Mouse (Mus musculus) heart, postnatal 0 days (tissue): ENCODE results near the gene Foxd2. TPM values are rescaled to one million over a fixed set of nuclear protein-coding genes. Genes with fewer than 3 reads are reported as not detected.

Source experiments
- ATAC-seq: fragments of 200-750 bp; cut with Nextera tagmentation; 2 replicates; pipeline ENCODE4 v1.8.0; 2017; ENCODE audit warnings: low read depth, moderate number of reproducible peaks, moderate library complexity; ENCODE audit not compliant: insufficient read depth
- DNase-seq: peaks from one replicate; pipeline ENCODE4 v3.0.0-alpha.2; 2016; ENCODE audit warnings: low spot score
- H3K27ac ChIP-seq: fragments of 300-500 bp; sonication (generic); 2 replicates; pipeline ENCODE4 v1.5.1; 2014; ENCODE audit warnings: low read depth, mild to moderate bottlenecking
- H3K27me3 ChIP-seq: fragments of 300-500 bp; sonication (generic); 2 replicates; pipeline ENCODE4 v1.6.1; 2014; ENCODE audit warnings: low read length, mixed read lengths; ENCODE audit not compliant: control insufficient read depth, insufficient read depth
- H3K36me3 ChIP-seq: fragments of 300-500 bp; sonication (generic); replicated peaks from 2 replicates; pipeline ENCODE4 v1.6.1; 2014; ENCODE audit warnings: low read length, mixed read lengths; ENCODE audit not compliant: control insufficient read depth, insufficient read depth
- H3K4me1 ChIP-seq: fragments of 300-500 bp; sonication (generic); 2 replicates; pipeline ENCODE4 v1.6.1; 2014; ENCODE audit warnings: antibody characterized with exemption; ENCODE audit not compliant: control insufficient read depth, insufficient read depth
- H3K4me2 ChIP-seq: fragments of 300-500 bp; sonication (generic); 2 replicates; pipeline ENCODE4 v1.6.1; 2014; ENCODE audit warnings: low read depth, mild to moderate bottlenecking, low read length, moderate library complexity
- H3K4me3 ChIP-seq: fragments of 300-500 bp; sonication (generic); 2 replicates; pipeline ENCODE4 v1.5.1; 2014; ENCODE audit warnings: low read depth, low read length
- H3K9ac ChIP-seq: fragments of 300-500 bp; sonication (generic); replicated peaks from 2 replicates; pipeline ENCODE4 v1.6.1; 2014; ENCODE audit warnings: low read depth, low read length, mixed read lengths
- H3K9me3 ChIP-seq: fragments of 300-500 bp; sonication (generic); replicated peaks from 2 replicates; pipeline ENCODE4 v1.6.1; 2016; ENCODE audit warnings: low read length; ENCODE audit not compliant: control insufficient read depth
- CTCF ChIP-seq: IDR thresholded peaks from 2 replicates; pipeline ENCODE4 v1.5.1; 2016; ENCODE audit warnings: antibody characterized with exemption, control low read depth, low read depth
- EP300 ChIP-seq: IDR thresholded peaks from 2 replicates; pipeline ENCODE4 v1.6.1; 2016; ENCODE audit warnings: antibody characterized with exemption, low read depth
- WGBS: fragments of 180-500 bp; shearing (Covaris S2); extraction: QIAGEN DNeasy Blood & Tissue Kit; methylation state at CpG from one replicate; pipeline ENCODE4 v1.1.7; 2014; 5-methylcytosine and 5-hydroxymethylcytosine counted together
- polyA plus RNA-seq: library from polyadenylated mRNA; unstranded; fragments of >200 nt; fragmentation: Nextera tagmentation; extraction: Ambion mirVana; gene quantifications from 2 replicates; pipeline ENCODE4 v1.2.1, GENCODE M21; 2015
- total RNA-seq: library from RNA; depleted of rRNA; stranded (reverse); fragments of >200 nt; gene quantifications from 2 replicates; pipeline ENCODE4 v1.2.3, GENCODE M21; 2014; ENCODE audit warnings: low replicate concordance

The Foxd2 gene
- total and polyA plus RNA-seq, 2 experiments from 2014 or later: 0.04 TPM; not detected in 1

GRCm38 (mm10) chr4:114938248-114938647 lies 29.6 kb upstream of the Foxd2 start:
- H3K36me3 ChIP-seq: no peaks in the 10 kb centered on the region
- 0 out of 2 replicates have a peak, but pooled peaks cover 9% of the 10 kb centered on the region for H3K27me3 ChIP-seq
- no peaks in the 10 kb centered on the region for H3K9me3 ChIP-seq
- ATAC-seq: no peak
- H3K4me1 ChIP-seq: no peaks in the 10 kb centered on the region
- no peak overlapping the region for H3K9ac ChIP-seq
- no peak overlapping the region for H3K27ac ChIP-seq
- TF ChIP-seq EP300 (no peak), CTCF (no peak)
- no peak overlapping the region for H3K4me3 ChIP-seq
- no peak for DNase-seq
- WGBS: 30% methylated on average over 3 of the region's 3 CpGs
- H3K4me2 ChIP-seq: no peak overlapping the region

GRCm38 (mm10) chr4:114937459-114938047 lies 28.9 kb upstream of the Foxd2 start:
- Histone ChIP-seq H3K4me1 (no peaks in the 10 kb centered on the region), H3K27me3 (0 out of 2 replicates have a peak, but pooled peaks cover 9% of the 10 kb centered on the region), H3K4me3 (no peak overlapping the region), H3K36me3 (no peaks in the 10 kb centered on the region), H3K4me2 (no peak overlapping the region), H3K9me3 (no peaks in the 10 kb centered on the region), H3K9ac (no peak overlapping the region), H3K27ac (no peak overlapping the region)
- ATAC-seq (peak; percentile 67), DNase-seq (peak; percentile 22)
- WGBS: 45% methylated on average over 4 of the region's 4 CpGs
- TF ChIP-seq EP300: no peak
- TF ChIP-seq CTCF: no peak

- Histone ChIP-seq H3K9ac (no peak overlapping the region), H3K4me2 (no peak overlapping the region), H3K4me1 (no peaks in the 10 kb centered on the region), H3K27me3 (peaks cover 23% of the 10 kb centered on the region), H3K4me3 (no peak overlapping the region), H3K27ac (no peak overlapping the region), H3K36me3 (no peaks in the 10 kb centered on the region), H3K9me3 (no peaks in the 10 kb centered on the region)
- WGBS: 65% methylated on average over 6 of the region's 6 CpGs
- no peak for ATAC-seq
- TF ChIP-seq CTCF: no peak
- TF ChIP-seq EP300: no peak
- DNase-seq: no peak
Observed at GRCm38 (mm10) chr4:114934188-114934587, 25.5 kb upstream of the Foxd2 start.

- no peaks in the 10 kb centered on the region for H3K36me3 ChIP-seq
- WGBS: 71% methylated on average over 4 of the region's 4 CpGs
- peaks cover 31% of the 10 kb centered on the region for H3K27me3 ChIP-seq
- TF ChIP-seq CTCF: no peak
- no peak for TF ChIP-seq EP300
- H3K4me2 ChIP-seq: no peak overlapping the region
- H3K9me3 ChIP-seq: no peaks in the 10 kb centered on the region
- no peak overlapping the region for H3K27ac ChIP-seq
- no peak overlapping the region for H3K9ac ChIP-seq
- H3K4me3 ChIP-seq: no peak overlapping the region
- no peaks in the 10 kb centered on the region for H3K4me1 ChIP-seq
- no peak for ATAC-seq
- DNase-seq: no peak
Observed at GRCm38 (mm10) chr4:114932747-114933146, 24.1 kb upstream of the Foxd2 start.

GRCm38 (mm10) chr4:114929155-114929554 lies 20.5 kb upstream of the Foxd2 start:
- TF ChIP-seq EP300 (no peak), CTCF (no peak)
- Histone ChIP-seq H3K9ac (no peak overlapping the region), H3K27me3 (peaks cover 67% of the 10 kb centered on the region), H3K36me3 (no peaks in the 10 kb centered on the region), H3K4me1 (no peaks in the 10 kb centered on the region), H3K4me2 (no peak overlapping the region), H3K27ac (no peak overlapping the region), H3K4me3 (no peak overlapping the region), H3K9me3 (no peaks in the 10 kb centered on the region)
- DNase-seq (no peak), ATAC-seq (no peak; the same call in 1 of the 2 replicates)
- 40% methylated on average over 15 of the region's 15 CpGs for WGBS

- no peak within 1 kb of the TSS for H3K9ac ChIP-seq
- no peaks in the 10 kb centered on the region for H3K9me3 ChIP-seq
- H3K36me3 ChIP-seq: no peaks in the 10 kb centered on the region
- peak within 1 kb of the TSS; percentile 48 for H3K4me3 ChIP-seq
- 3% methylated on average over 17 of the region's 25 CpGs for WGBS
- H3K4me2 ChIP-seq: peak within 1 kb of the TSS; percentile 66
- ATAC-seq (no peak), DNase-seq (no peak)
- TF ChIP-seq EP300 (no peak), CTCF (no peak)
- no peak within 1 kb of the TSS for H3K27ac ChIP-seq
- peaks cover 91% of the 10 kb centered on the region for H3K27me3 ChIP-seq
- no peaks in the 10 kb centered on the region for H3K4me1 ChIP-seq
Observed at GRCm38 (mm10) chr4:114925917-114926312, 17.2 kb upstream of the Foxd2 start, which contains the start of gene Foxe3. Gene Foxe3, minus strand, starts transcription at chr4:114926013.
